Mouse (Mus musculus): ENCODE data around the gene Cog5. TPM values are rescaled to one million over a fixed set of nuclear protein-coding genes. Genes with fewer than 3 reads are reported as not detected.

The Cog5 gene
- polyA plus RNA-seq, 1 experiment from 2014 or later, result 31.7 TPM

GRCm38 (mm10) chr12:31926661-31927061 lies 272.0 kb downstream of the Cog5 start:
- no peak overlapping the region for H3K4me3 ChIP-seq (replicated peaks)
- no peaks in the 10 kb centered on the region for H3K4me1 ChIP-seq (replicated peaks)
- peaks cover 59% of the 10 kb centered on the region for H3K36me3 ChIP-seq
- ATAC-seq, result peak; percentile 92
- H3K27me3 ChIP-seq, result no peaks in the 10 kb centered on the region
- no peak overlapping the region for H3K9ac ChIP-seq (replicated peaks)
- WGBS, result 54% methylated on average over 4 of the region's 4 CpGs
- H3K9me3 ChIP-seq, result no peaks in the 10 kb centered on the region
- no peak overlapping the region for H3K4me2 ChIP-seq (replicated peaks)
- H3K27ac ChIP-seq, result no peak overlapping the region

GRCm38 (mm10) chr12:31928498-31928897 lies 273.8 kb downstream of the Cog5 start:
- Histone ChIP-seq H3K9ac (replicated peaks) (no peak overlapping the region), H3K27me3 (no peaks in the 10 kb centered on the region), H3K4me1 (replicated peaks) (no peaks in the 10 kb centered on the region), H3K4me3 (replicated peaks) (no peak overlapping the region), H3K4me2 (replicated peaks) (no peak overlapping the region), H3K9me3 (no peaks in the 10 kb centered on the region), H3K27ac (no peak overlapping the region), H3K36me3 (peaks cover 73% of the 10 kb centered on the region)
- 91% methylated on average over 3 of the region's 3 CpGs for WGBS
- ATAC-seq, result no peak

GRCm38 (mm10) chr12:31931818-31932217 lies 277.1 kb downstream of the Cog5 start:
- WGBS, result 94% methylated on average over 3 of the region's 3 CpGs
- no peak overlapping the region for H3K4me3 ChIP-seq (replicated peaks)
- no peaks in the 10 kb centered on the region for H3K27me3 ChIP-seq
- H3K4me1 ChIP-seq (replicated peaks), result no peaks in the 10 kb centered on the region
- peaks cover 74% of the 10 kb centered on the region for H3K36me3 ChIP-seq
- no peak for ATAC-seq
- H3K9ac ChIP-seq (replicated peaks), result no peak overlapping the region
- no peaks in the 10 kb centered on the region for H3K9me3 ChIP-seq
- no peak overlapping the region for H3K4me2 ChIP-seq (replicated peaks)
- no peak overlapping the region for H3K27ac ChIP-seq

GRCm38 (mm10) chr12:31936657-31937300 lies 282.1 kb downstream of the Cog5 start:
- Histone ChIP-seq H3K4me1 (replicated peaks) (no peaks in the 10 kb centered on the region), H3K36me3 (peaks cover 79% of the 10 kb centered on the region), H3K27me3 (no peaks in the 10 kb centered on the region), H3K4me2 (replicated peaks) (no peak overlapping the region), H3K9me3 (no peaks in the 10 kb centered on the region), H3K4me3 (replicated peaks) (no peak overlapping the region), H3K9ac (replicated peaks) (no peak overlapping the region), H3K27ac (no peak overlapping the region)
- ATAC-seq, result no peak
- WGBS, result 43% methylated on average over 6 of the region's 6 CpGs

- 93% methylated on average over 3 of the region's 3 CpGs for WGBS
- Histone ChIP-seq H3K36me3 (peaks cover 76% of the 10 kb centered on the region), H3K4me1 (replicated peaks) (no peaks in the 10 kb centered on the region), H3K27me3 (no peaks in the 10 kb centered on the region), H3K9me3 (no peaks in the 10 kb centered on the region), H3K4me2 (replicated peaks) (no peak overlapping the region), H3K27ac (no peak overlapping the region), H3K9ac (replicated peaks) (no peak overlapping the region), H3K4me3 (replicated peaks) (no peak overlapping the region)
- no peak for ATAC-seq
Measured at GRCm38 (mm10) chr12:31937613-31938012, 282.9 kb downstream of the Cog5 start.

GRCm38 (mm10) chr12:31938391-31938997 lies 283.8 kb downstream of the Cog5 start:
- H3K9me3 ChIP-seq, result no peaks in the 10 kb centered on the region
- H3K4me3 ChIP-seq (replicated peaks), result no peak overlapping the region
- no peak overlapping the region for H3K9ac ChIP-seq (replicated peaks)
- no peaks in the 10 kb centered on the region for H3K27me3 ChIP-seq
- ATAC-seq, result no peak
- no peaks in the 10 kb centered on the region for H3K4me1 ChIP-seq (replicated peaks)
- no peak overlapping the region for H3K27ac ChIP-seq
- 92% methylated on average over 4 of the region's 4 CpGs for WGBS
- peaks cover 78% of the 10 kb centered on the region for H3K36me3 ChIP-seq
- H3K4me2 ChIP-seq (replicated peaks), result no peak overlapping the region

- Histone ChIP-seq H3K4me2 (replicated peaks) (no peak overlapping the region), H3K9me3 (no peaks in the 10 kb centered on the region), H3K27ac (no peak overlapping the region), H3K4me3 (replicated peaks) (no peak overlapping the region), H3K4me1 (replicated peaks) (no peaks in the 10 kb centered on the region), H3K9ac (replicated peaks) (no peak overlapping the region), H3K27me3 (no peaks in the 10 kb centered on the region), H3K36me3 (peaks cover 78% of the 10 kb centered on the region)
- no peak for ATAC-seq
Measured at GRCm38 (mm10) chr12:31939026-31939425, 284.4 kb downstream of the Cog5 start.

GRCm38 (mm10) chr12:31943020-31943654 lies 288.5 kb downstream of the Cog5 start:
- 93% methylated on average over 4 of the region's 4 CpGs for WGBS
- Histone ChIP-seq H3K4me1 (replicated peaks) (peaks cover 6% of the 10 kb centered on the region), H3K27ac (no peak overlapping the region), H3K27me3 (no peaks in the 10 kb centered on the region), H3K9ac (replicated peaks) (no peak overlapping the region), H3K4me3 (replicated peaks) (no peak overlapping the region), H3K9me3 (no peaks in the 10 kb centered on the region), H3K36me3 (peaks cover 45% of the 10 kb centered on the region), H3K4me2 (replicated peaks) (no peak overlapping the region)
- no peak for ATAC-seq

GRCm38 (mm10) chr12:31944405-31944804 lies 289.7 kb downstream of the Cog5 start:
- 94% methylated on average over 2 of the region's 2 CpGs for WGBS
- Histone ChIP-seq H3K4me1 (replicated peaks) (peaks cover 11% of the 10 kb centered on the region), H3K27ac (no peak overlapping the region), H3K4me2 (replicated peaks) (no peak overlapping the region), H3K27me3 (no peaks in the 10 kb centered on the region), H3K9ac (replicated peaks) (no peak overlapping the region), H3K4me3 (replicated peaks) (no peak overlapping the region), H3K9me3 (no peaks in the 10 kb centered on the region), H3K36me3 (peaks cover 32% of the 10 kb centered on the region)
- ATAC-seq, result no peak

- no peaks in the 10 kb centered on the region for H3K9me3 ChIP-seq
- peaks cover 15% of the 10 kb centered on the region for H3K36me3 ChIP-seq
- H3K4me2 ChIP-seq (replicated peaks), result no peak overlapping the region
- WGBS, result 93% methylated on average over 5 of the region's 5 CpGs
- no peak for ATAC-seq
- H3K27ac ChIP-seq, result no peak overlapping the region
- no peak overlapping the region for H3K9ac ChIP-seq (replicated peaks)
- no peak overlapping the region for H3K4me3 ChIP-seq (replicated peaks)
- H3K4me1 ChIP-seq (replicated peaks), result peaks cover 18% of the 10 kb centered on the region
- H3K27me3 ChIP-seq, result no peaks in the 10 kb centered on the region
Measured at GRCm38 (mm10) chr12:31947476-31947875, 292.8 kb downstream of the Cog5 start.

GRCm38 (mm10) chr12:31948101-31949000 lies 293.7 kb downstream of the Cog5 start:
- Histone ChIP-seq H3K36me3 (peaks cover 6% of the 10 kb centered on the region), H3K9me3 (no peaks in the 10 kb centered on the region), H3K4me1 (replicated peaks) (peaks cover 18% of the 10 kb centered on the region), H3K27me3 (no peaks in the 10 kb centered on the region), H3K4me3 (replicated peaks) (peak overlapping the region; percentile 87), H3K9ac (replicated peaks) (peak overlapping the region; percentile 93), H3K27ac (peak overlapping the region; percentile 99), H3K4me2 (replicated peaks) (peak overlapping the region; percentile 58)
- WGBS, result 16% methylated on average over 7 of the region's 7 CpGs
- ATAC-seq, result no peak
